Mouse (Mus musculus): ENCODE measurements at regions not wholly inside any gene's neighbourhood (a gene's known extent, or its start where the extent isn't known, plus 50 kb on each side); places are given as distances from the start of the nearest gene placed in this dataset.

GRCm38 (mm10) chr15:68014605-68015305 is 1514.0 kb upstream of the Lrrc6 start:
- in situ Hi-C loops (cut with MboI; ENCODE audit: unreplicated experiment in 2 of 2): no loop called here

GRCm38 (mm10) chr15:68011162-68011561 is 1510.5 kb upstream of the Lrrc6 start:
- in situ Hi-C loops (cut with MboI; ENCODE audit: unreplicated experiment in 2 of 2): no loop called here

- in situ Hi-C loops (cut with MboI; ENCODE audit: unreplicated experiment in 2 of 2): no loop called here
Measured at GRCm38 (mm10) chr15:68010189-68010588, 1509.5 kb upstream of the Lrrc6 start.

- in situ Hi-C loops (cut with MboI; ENCODE audit: unreplicated experiment in 2 of 2): no loop called here
Measured at GRCm38 (mm10) chr15:68004798-68005197, 1504.1 kb upstream of the Lrrc6 start.

GRCm38 (mm10) chr15:67996532-67996931 is 1495.8 kb upstream of the Lrrc6 start:
- in situ Hi-C loops (cut with MboI; ENCODE audit: unreplicated experiment in 2 of 2): no loop called here

DNA sequence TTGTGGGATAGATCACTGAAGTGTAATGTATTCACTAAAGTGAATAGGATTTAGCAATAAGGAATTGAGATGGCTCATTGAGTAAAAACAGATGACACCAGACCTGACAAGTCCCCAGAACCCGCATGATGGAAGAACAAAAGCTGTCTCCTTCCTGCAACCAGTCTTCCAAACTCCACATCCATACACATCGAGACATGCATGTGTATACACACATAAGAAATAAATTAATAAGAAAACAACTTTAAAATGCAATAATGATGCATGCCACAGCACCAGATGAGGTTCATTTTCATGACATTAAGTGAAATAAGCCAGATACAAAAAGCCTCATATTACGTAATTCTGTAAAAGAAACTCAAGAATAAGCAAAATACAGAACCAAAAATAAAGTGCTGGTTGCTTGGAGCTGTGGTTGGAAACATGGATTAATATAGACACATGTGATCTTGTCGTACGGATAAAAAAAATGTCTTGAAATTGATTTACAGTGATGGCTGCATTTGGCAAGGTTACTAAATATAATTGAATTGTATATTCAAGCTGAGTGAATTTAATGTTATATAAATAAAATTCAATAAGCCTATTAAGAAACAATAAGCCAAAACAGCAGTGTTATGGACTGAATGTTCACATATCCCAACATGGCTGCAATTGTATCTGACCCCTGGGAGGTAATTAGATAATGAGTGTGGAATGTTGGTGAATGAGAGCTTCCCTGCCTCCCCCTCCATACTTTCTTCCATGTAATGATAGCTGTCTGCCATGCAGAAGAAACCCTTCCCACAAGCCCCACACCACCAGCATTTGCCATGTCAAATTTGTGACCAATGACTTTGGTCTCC is 1488.9 kb upstream of the Lrrc6 start:
- in situ Hi-C loops (cut with MboI; ENCODE audit: unreplicated experiment in 2 of 2): no loop called here

DNA sequence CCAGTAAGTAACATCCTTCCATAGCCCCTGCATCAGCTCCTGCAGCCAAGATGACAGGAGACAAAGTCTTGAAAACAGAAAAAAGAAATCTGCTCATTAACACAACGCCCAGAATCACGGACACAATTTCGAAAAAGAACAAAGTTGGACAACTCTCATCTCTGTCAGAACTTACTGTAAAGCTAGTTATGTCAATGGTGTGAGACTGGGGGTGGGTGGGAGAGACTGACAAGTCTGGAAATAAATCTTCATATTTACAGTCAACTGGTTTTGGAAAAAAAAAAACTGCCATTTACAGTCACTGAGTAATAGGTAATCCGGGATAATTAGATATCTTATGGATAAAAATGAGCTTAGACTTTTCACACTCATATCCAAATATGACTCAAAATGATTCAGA is 1487.2 kb upstream of the Lrrc6 start:
- in situ Hi-C loops (cut with MboI; ENCODE audit: unreplicated experiment in 2 of 2): no loop called here

- in situ Hi-C loops (cut with MboI; ENCODE audit: unreplicated experiment in 2 of 2): no loop called here
Measured at GRCm38 (mm10) chr15:67983253-67983652, 1482.5 kb upstream of the Lrrc6 start.

DNA sequence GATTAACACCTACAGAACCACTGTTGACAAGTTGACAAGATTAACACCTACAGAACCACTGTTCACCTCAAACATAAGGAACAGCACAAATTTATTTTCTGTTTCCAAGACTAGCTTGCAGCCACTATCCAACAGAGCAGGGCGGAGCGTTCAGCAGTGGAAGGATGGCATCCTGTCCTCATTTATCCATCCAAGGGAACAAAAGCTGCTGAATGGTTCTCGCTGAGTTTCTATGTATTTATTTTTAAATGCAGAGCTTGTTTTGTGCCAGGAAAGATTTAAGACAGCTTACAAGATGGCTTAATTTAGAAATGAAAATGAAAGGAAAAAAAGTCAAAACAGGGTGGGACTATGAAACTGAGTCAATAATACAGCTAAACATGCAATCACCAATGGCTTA is 1481.2 kb upstream of the Lrrc6 start:
- in situ Hi-C loops (cut with MboI; ENCODE audit: unreplicated experiment in 2 of 2): no loop called here

- in situ Hi-C loops (cut with MboI; ENCODE audit: unreplicated experiment in 2 of 2): no loop called here
Measured at GRCm38 (mm10) chr15:67979451-67979850, 1478.7 kb upstream of the Lrrc6 start.

GRCm38 (mm10) chr15:67977210-67977609 is 1476.5 kb upstream of the Lrrc6 start:
- in situ Hi-C loops (cut with MboI; ENCODE audit: unreplicated experiment in 2 of 2): no loop called here

DNA sequence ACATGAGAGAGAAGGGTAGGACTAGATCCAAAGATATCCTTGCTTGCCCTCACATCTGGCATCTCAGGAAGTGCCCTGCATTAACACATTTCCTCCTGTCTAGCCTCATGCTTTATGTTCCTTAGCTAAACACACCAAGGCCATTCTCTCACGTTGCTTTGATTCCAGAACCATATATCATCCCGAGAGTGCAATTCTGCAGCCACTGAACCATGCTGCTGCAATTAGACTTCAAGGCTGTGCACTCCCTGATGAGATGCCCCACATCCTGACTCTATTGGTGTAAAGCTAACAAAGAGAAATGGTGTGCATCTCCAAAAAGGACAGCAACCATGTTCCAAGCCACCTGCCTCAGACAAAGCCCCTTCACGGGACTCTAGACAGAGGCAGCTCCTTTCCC is 1471.3 kb upstream of the Lrrc6 start:
- in situ Hi-C loops (cut with MboI; ENCODE audit: unreplicated experiment in 2 of 2): no loop called here

DNA sequence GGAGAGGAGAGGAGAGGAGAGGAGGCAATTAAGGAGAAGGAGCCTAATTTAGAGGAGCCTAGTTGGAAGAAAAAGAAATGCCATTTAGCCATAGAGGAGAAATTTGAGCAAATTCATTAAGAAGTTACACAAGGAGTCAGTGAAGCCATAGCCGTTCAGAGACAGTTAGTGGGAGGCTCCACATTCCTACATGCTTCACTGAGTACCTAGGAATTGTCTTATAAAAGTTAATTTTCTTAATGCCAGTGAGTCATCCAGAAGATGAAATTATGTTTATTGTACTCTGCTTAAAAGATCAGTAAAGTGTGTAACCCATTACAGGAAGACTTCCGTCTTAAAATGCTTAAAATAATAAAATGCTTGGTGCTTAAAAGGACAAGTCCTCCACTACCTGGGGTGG is 1453.5 kb upstream of the Lrrc6 start:
- in situ Hi-C loops (cut with MboI; ENCODE audit: unreplicated experiment in 2 of 2): no loop called here

- in situ Hi-C loops (cut with MboI; ENCODE audit: unreplicated experiment in 2 of 2): no loop called here
Measured at GRCm38 (mm10) chr15:67950281-67951040, 1449.8 kb upstream of the Lrrc6 start.

DNA sequence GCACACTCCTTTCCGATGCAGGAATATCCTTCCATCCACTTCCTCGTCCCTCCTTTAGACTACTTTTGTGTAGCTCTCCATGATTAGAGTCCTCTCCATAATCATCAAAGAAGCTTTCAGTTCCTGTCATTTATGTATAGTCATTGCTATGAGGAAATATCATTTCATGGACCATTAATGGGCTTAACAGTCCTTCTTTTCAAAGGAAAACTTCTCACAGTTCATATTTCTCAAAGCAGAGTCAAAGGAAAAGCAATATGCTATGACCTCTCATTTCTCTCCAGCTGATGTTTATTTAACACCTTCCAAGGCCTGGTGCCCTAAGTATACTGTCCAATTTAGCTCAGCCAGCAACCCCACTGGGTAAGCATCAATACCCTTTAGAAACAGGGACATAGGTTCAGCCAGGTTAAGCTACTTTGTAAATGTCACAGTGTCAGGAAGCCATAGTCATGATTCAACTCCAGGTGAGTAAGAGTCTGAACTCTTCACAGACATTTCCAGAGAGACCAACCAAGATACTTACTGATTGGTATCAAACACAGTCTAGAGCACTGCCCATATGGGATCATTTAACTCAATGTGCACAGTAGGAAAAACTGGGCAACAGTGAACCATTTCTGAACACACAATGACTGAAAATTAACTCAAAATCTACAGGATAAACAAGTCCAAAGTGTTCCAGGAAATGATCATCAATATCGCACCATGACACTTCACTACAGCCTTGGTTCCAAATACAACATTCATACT is 1443.8 kb upstream of the Lrrc6 start:
- in situ Hi-C loops (cut with MboI; ENCODE audit: unreplicated experiment in 2 of 2): no loop called here

- in situ Hi-C loops (cut with MboI; ENCODE audit: unreplicated experiment in 2 of 2): no loop called here
Measured at GRCm38 (mm10) chr15:67943046-67943445, 1442.3 kb upstream of the Lrrc6 start.

GRCm38 (mm10) chr15:67940510-67940909 is 1439.8 kb upstream of the Lrrc6 start:
- in situ Hi-C loops (cut with MboI; ENCODE audit: unreplicated experiment in 2 of 2): no loop called here

GRCm38 (mm10) chr15:67924885-67925284 is 1424.2 kb upstream of the Lrrc6 start:
- in situ Hi-C loops (cut with MboI; ENCODE audit: unreplicated experiment in 2 of 2): no loop called here

- in situ Hi-C loops (cut with MboI; ENCODE audit: unreplicated experiment in 2 of 2): no loop called here
Measured at GRCm38 (mm10) chr15:67907034-67907433, 1406.3 kb upstream of the Lrrc6 start.

DNA sequence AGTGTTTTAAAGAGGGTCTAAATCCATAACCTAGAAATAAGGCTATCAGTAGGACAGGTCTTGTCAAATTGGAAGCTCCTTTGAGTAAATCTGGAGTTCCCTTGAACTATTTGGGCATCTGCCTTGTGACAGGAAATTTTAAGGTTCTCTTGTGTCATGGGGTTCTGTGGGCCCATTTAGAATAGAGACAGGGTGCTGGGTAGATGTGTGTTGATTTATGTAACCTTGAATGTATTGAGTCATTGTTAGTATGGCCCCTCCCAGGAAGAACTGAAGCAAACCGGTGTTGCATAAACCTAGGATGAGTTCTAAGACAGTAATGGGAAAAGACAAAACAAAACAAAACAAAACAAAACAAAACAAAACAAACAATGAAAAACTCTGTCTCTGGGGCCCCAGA is 1404.6 kb upstream of the Lrrc6 start:
- in situ Hi-C loops (cut with MboI; ENCODE audit: unreplicated experiment in 2 of 2): no loop called here

DNA sequence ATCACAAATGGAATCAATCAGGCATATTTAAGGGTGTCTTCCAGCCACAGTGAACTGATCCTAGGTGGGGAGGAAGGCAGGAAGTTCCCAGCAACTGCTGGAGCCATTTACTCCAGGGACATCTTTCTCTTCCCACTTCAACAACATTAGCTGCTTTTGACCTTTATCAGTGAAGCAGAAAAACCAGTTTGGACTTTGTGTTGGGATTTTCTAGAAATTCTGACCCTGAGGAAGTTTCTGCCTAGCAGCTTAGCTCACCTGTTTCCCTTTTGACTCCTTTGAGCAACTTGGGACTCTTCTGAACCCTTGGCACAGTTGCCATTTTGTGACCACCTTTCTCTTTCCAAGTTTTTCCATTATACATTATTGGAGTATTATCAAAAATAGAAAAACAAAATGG is 1403.9 kb upstream of the Lrrc6 start:
- in situ Hi-C loops (cut with MboI; ENCODE audit: unreplicated experiment in 2 of 2): no loop called here
